Mouse (Mus musculus): ENCODE measurements at regions not wholly inside any gene's neighbourhood (a gene's known extent, or its start where the extent isn't known, plus 50 kb on each side); places are given as distances from the start of the nearest gene placed in this dataset.

DNA sequence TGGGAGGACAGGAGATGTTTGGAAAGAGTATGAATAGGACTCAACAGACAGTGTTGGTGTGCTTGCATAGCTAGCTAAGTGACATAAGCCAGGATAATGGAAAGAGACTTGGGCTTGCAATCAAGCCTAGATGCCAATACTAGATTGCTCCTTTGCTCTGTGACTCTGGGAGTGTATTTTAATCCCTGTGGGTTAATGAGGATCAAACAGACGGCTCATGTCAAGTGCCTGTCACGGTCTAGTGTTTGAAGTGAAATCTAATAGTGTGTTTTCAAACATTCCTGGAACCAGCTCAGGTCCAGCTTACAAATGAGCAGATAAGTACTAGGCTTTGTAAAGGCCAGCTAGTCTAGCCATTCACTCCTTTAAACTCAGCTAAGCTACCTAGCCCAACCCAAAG, 64.1 kb upstream of the Ranbp3l start:
- no peak for DNase-seq (ENCODE audit: inconsistent age in 2 of 2, low spot score in 1 of 2)

DNA sequence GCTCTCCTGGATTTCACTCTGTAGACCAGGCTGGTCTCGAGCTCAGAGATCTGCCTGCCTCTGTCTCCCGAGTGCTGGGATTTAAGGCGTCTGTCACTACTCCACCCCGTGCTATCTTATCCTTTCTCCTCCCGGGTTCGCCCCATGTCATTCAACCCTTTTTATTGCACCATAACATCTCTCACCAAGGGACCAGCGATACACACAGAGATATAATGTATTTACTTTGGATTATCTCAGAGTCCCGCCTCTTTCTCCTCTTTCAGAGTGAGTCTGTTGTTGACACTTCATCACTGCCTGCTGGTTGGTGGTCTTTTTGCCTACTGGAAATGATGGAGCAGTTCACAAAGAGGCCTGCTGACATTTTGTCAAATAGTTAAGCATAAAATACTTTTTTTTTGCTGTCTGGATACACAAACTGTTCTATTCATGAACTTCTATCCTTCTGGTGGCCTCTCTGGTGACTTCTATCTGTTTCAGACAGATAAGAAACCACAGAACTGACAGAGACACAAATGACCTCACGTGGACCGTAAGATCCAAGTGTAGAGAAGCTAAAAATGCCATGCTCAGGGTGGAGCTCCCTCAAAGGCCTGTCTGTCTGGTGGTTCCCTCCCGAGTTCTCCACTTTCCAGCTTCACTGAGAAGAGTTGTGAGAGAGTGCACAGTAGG, 70.1 kb upstream of the Ranbp3l start:
- no peak for DNase-seq (ENCODE audit: inconsistent age in 2 of 2, low spot score in 1 of 2)

DNA sequence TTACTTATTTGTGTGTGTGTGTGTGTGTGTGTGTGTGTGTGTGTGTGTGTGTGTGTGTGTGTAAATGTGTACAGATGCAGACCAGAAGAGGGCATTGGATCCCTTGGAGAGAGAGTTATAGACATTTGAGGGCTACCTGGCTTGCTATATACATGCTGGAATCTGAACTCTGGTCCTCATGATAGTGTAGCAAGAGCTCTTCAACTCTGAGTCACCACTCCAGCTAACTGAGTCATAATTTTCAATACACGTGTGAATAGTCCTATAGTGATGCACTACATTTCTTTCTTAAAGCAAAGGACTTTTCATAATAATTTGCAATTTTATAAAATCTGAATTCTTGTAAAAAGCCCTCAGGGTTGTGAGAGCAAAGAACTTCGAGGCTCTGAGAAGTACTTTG, 70.9 kb upstream of the Ranbp3l start:
- no peak for DNase-seq (ENCODE audit: inconsistent age in 2 of 2, low spot score in 1 of 2)

DNA sequence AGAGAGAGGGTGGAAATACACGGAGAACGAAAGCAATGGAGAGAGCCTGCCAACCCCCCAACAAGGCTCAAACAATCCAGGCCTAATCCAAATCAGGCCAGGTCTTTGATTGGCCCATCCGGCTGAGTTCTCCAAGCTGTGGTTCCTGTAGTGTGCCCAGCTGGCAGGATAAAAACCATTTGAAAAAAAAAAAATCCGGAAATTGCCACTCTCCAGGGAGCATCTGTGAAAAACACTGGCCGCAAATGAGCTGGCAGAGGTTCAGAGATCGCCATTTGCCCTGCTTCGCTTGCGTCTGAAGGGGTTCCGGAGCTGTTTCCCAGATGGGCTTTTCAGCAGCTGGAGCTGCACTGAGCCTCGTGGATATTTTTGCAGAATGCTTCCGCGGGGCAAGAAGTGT, 71.4 kb upstream of the Ranbp3l start:
- no peak for DNase-seq (ENCODE audit: inconsistent age in 2 of 2, low spot score in 1 of 2)

DNA sequence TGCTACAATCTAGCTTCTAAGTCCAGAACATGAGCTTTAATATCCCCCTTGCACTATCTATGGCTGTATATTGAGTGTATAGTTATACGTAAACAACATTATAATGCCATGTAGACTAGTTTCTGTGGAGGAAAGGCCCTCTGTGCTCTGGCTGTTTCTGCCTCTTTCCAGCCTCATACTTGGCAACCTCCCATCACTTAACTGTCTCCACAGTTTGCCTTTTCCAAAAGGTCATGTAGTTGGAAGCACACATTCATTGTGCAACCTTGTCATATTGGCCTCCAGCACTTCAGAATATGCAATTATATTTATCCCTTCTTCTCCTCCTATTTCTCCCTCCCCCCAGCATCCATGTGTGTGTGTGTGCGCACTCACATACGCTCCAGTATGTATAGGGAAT, 82.2 kb upstream of the Ranbp3l start:
- peak in 1 of 2 experiments; percentile 59 for DNase-seq (ENCODE audit: inconsistent age in 2 of 2, low spot score in 1 of 2)

DNA sequence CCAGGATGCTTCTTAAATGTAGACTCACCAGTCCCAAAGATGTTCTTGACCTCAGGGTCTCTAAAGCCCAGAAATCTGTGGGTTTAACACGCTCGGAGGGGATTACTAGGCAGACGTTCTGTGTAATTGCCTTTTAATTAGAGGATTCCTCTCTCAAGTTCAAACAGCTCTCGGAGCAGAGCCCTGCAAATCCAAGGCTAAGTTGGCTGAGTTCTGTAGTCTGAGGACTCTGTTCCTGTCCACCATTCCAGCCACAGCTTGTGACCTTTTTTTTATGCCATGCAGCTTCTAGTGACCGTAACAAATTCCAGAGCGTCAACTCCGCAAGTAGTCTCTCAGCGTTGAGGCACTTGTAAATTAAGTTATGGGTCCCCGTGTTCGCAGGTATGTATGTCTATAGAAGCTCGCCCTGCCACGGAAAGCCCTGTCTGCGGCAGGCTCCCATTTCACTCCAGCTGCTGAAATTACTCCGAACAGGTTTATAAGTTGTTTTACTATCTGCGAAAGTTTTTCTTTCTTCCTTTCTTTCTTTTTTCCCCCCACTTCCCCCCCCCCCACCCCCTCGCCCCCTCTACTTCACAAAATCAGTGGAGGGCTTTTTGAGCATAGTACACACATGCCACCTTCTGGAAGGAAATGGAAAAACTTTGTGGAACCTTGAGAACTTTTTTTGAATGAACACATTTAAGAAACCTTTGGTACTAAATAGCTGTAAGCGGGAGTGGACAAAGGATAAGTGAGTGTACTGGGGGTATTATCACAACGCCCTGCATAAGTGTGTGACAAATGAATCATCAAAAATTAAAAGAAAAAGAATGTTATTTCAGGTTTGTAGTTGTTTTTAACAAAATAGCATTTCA, 82.9 kb upstream of the Ranbp3l start:
- DNase-seq (ENCODE audit: inconsistent age in 2 of 2, low spot score in 1 of 2): peak in 1 of 2 experiments; percentile 51

DNA sequence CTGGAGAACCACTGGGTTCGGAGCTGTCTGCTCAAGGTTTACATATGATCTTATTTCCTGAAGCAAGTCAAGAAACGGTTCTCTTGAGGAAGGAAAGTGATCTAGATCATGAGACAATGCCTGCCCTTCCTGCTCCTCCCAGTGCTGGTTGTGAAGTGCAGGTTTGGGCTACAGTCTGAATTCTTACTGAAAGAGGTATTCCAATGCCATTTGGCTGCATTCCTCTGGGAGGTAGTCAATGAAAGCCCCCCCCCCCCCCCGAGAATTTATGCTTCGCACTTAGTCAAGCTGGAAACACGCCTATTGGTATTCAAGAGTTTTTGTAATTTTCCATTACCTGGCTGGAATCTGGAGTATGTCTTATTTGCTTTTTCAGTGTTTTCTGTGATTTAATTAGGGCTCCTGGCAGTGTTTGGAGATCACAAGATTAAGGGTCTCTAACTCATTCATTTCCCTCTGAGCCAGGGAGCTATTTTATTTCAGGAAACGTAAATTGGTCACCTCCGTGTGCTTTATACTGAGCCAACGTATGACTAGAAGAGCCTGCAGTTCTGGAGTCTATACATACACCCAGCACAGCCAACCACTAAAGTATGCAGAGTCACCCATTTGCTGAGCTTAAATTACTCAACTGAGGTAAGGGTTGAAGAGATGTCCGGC, 84.7 kb upstream of the Ranbp3l start:
- no peak for DNase-seq (ENCODE audit: inconsistent age in 2 of 2, low spot score in 1 of 2)

DNA sequence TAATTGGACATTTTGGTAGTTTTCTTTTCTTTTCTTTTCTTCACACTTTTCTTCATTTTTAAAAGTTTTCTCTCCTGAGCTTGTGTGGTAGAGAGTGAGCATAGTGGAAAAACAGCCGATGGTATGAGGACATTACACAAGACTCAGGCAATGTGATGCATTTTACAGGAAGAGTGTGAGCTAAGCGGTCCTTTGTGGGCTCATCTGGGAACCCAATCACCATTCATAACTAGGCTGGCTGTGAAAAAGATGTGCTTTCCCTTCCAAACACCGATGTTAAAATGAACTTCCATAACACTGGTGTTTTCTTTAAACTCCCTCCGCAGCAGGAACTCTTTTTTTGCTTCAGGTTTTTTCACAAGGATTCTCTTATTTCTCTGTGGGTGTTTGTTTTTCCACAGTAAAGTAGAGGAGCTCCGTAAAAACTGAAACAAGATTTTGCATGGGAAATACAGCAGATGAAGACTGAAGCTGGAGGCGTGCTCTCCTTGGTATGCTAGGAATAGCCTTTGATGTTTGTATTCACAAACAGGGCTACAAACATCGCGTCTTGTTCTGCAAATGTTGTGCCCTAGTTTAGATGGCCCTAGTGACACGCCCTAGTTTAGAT, 92.8 kb upstream of the Ranbp3l start:
- no peak for DNase-seq (ENCODE audit: inconsistent age in 2 of 2, low spot score in 1 of 2)

DNA sequence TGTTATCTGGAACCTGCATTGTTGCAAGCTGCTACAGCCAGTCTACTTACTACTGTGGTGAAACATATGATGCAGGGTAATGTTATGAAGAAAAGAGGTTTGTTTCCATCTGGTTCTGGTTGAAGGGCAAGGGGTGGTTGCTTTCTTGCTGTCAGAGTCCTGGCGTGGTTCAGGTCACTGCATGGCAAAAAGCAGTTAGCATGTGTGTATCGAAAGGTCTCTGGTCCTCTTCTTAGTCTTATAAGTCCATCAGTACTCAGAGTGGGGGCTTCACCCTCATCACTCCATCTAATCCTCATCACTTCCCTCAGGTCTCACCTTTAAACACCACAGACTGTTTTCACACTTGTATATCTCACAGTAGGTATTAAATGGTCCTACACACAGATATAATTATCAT, 99.7 kb upstream of the Ranbp3l start:
- DNase-seq (ENCODE audit: inconsistent age in 2 of 2, low spot score in 1 of 2): no peak

DNA sequence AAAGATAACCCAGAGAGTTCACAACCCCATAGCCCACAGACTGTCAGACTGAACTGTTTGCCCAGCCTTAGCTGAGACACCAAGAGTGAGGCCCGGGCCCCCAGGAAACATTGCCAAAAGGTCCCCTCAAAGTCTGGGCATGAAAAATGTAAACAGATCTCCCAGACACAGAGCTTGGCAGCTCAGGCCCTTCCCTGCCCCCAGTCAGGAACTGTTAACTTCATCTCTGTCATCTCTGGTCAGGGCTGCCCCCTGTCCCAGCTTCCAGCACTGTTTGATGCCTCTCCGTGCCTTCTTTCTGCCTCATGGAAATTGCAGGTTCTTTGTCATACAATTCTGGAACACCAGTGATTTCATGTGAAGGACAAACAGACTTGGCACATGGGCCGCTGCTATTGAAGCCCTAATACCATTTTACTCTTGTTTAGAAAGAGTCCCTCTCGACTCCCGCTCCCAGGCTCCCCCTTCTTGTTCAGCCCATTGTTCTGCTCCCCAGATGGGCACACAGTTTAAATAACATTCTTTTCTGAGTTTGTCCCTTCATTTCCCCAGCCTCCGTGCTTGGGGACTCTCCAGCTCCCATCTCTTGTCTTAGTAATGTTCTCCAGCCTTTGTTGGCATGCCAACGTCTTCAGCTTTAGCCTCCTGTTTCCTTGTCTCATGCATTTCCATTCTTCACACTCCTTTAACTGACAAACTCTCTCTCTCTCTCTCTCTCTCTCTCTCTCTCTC, 100.4 kb upstream of the Ranbp3l start:
- no peak for DNase-seq (ENCODE audit: inconsistent age in 2 of 2, low spot score in 1 of 2)

DNA sequence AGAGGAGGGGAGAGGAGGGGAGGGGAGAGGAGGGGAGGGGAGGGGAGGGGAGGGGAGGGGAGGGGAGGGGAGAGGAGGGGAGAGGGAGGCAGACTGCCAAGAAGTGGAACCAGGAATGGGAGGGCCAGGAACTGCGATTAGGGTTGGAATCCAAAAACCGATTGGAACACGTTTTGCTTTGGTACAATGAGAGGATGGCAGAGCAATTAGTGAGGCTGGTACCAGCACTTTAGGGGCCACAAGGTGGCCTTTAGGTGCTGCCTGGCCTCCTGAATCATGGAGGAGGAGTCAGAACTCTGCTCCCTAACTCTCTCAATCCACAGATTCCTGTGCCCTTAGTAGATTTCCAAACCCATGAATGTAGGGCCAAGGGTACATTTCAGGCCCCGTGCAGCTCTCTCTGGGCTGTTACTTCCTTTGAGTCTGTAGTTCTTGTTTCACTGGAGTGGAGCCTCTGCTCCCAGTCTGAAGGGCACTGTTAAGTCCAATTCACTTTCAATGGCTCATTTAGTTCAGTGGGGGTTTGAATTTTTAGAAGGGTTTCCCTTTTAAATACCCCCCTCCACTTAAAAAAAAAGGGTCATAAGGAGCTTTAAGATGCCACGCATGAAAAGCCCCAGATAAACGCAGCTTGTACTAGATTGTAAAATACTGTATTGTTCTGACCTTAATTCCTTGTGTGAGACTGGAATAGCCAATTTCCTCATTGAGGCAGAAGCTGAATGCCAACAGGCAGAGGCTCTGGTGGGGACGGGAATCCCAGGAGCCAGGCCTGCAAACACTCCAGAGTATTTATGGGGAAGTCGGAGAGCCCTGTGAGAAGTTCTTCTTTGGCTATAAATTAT, 102.4 kb upstream of the Ranbp3l start:
- no peak for DNase-seq (ENCODE audit: inconsistent age in 2 of 2, low spot score in 1 of 2)

DNA sequence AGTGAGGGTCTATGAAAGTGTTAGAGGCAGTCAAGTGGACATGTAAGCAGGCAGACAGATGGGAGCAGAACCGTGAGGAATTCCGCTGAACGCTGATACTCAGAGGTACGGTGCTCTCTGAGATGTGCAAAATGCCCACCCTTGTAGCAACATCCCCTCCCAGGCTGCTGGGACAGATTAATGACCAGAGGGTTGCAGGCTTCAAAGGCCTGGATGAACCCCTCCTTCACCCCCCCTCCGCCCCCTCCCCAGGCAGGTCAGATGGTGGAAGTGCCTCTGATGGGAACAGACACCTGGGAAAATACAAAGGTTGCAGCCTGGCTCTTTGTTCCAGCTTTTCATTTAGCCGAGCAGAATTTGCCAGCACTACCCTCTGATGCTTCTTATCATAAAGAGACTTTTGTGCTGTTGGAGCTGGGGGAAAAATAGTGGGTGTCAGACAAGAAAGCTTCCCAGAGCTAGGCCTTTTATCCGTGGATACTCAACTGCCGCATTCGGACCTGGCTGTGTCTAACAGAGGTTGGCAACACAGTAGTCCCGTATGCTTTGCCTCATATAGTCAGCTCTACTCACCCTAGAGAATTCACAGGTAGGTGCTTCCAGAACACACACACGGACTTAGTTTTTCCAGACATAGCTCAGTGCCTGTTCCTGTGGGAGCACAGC, 111.2 kb upstream of the Ranbp3l start:
- DNase-seq (ENCODE audit: inconsistent age in 2 of 2, low spot score in 1 of 2): no peak

DNA sequence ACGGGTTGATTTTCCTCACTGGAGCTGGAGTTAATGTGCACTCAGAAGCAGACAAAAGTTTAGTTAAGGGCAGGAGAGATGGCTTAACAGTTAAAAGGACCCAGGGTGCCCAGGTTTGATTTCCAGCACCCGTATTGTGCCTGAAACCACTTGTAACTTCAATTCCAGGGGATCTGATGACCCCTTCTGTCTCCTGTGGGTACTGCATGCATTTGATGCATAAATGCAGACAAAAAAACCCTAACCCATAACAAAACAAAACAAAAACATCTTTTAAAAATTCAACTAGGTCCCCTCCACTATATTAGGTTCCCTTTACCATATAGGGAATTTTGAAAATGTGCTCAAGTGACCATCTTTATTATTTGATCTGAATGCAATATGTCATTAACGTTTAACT, 112.2 kb upstream of the Ranbp3l start:
- DNase-seq (ENCODE audit: inconsistent age in 2 of 2, low spot score in 1 of 2): no peak

DNA sequence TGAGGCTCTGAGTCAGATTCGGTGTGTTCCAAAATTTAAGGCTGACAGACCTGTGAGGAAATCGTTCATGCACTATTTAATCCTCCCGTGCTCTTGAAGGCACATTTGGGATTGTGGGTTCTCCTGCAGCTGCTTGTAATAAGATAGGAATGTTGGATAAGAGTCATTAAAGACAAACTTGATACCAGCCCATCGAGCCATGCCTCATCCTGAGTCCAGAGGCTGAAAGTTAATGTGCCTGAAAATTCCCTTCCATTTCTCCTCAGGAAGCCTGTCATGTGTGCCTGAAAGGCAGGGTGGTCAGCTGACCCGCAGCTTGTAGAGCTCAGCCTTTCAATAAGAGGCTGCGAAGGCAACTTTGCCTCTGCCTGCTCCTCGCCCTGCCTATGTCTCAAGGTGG, 113.4 kb upstream of the Ranbp3l start:
- DNase-seq (ENCODE audit: inconsistent age in 2 of 2, low spot score in 1 of 2): no peak

DNA sequence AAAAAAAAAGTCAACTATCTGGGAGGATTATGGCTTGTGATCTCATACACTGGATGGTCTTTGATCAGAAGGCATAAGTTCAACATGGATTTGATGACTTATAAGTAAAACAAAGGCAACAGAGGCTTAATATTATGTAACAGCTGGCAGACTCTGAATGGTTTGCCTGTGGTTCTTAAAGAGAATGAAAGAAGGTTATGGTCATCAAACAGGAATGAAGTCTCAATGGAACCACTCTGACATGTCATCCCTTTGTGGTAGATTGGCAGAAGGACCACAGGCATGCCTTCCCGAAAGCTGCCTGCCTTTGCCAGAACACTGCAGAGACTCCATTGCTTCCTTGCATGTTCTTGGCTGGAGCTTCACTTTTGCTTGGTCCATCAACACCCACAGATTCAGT, 116.8 kb upstream of the Ranbp3l start:
- DNase-seq (ENCODE audit: inconsistent age in 2 of 2, low spot score in 1 of 2): no peak

DNA sequence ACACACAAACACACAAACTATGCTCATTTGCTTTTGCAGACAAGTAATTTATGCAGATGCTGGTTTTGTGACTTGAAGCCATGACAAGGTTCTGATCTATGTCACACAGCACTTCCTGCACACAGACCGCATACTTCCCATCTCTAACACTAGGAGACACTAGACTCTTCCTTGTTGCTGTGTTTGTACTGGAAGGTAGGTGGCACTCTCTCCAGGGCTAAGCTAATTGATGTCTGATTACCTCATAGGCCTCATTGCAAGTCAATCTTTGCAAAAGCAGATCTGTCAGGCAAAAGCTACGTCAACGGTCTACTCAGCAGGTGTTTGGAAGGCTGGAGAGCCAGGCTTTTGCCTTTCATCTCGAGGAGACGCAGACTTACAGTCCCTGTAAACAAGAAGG, 118.3 kb upstream of the Ranbp3l start:
- DNase-seq (ENCODE audit: inconsistent age in 2 of 2, low spot score in 1 of 2): peak in 1 of 2 experiments; percentile 51

DNA sequence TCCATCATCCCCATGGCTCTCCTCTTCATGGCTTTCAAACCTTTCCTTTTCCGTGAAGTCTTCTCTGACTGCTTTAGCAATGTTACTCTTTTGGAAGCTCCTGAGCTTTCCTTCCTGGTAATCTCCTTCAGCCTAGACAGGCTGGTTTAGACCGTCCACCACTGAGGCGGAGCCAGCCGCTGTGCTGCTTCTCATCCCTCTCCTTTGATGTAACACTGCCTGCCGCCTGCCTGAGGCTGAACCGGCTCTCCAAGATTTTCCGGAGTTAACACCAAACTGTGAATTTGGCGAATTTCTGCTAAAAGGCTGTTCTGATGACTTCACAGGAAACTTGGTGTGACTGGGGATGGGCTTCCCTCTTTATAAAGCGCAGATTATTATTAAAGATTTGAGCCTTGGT, 125.6 kb upstream of the Ranbp3l start:
- no peak for DNase-seq (ENCODE audit: inconsistent age in 2 of 2, low spot score in 1 of 2)

DNA sequence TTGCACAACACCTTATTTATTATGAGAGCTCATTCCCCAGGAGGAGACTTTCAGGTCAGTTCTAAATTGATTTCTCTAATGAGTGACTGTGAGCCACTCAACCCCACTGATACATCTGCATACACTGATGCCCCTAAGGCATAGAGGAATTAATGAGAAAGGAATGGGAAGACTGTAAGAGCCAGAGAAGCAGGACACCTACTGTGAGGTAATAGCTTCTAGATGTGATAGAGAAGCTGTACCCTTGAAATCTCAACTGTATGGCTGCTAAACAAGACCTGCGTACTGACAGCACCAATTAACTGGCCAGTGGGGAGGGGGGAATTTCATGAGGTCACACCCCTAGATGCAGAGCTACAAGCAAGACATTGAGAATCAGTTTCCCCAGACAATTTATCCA, 128.3 kb upstream of the Ranbp3l start:
- no peak for DNase-seq (ENCODE audit: inconsistent age in 2 of 2, low spot score in 1 of 2)

DNA sequence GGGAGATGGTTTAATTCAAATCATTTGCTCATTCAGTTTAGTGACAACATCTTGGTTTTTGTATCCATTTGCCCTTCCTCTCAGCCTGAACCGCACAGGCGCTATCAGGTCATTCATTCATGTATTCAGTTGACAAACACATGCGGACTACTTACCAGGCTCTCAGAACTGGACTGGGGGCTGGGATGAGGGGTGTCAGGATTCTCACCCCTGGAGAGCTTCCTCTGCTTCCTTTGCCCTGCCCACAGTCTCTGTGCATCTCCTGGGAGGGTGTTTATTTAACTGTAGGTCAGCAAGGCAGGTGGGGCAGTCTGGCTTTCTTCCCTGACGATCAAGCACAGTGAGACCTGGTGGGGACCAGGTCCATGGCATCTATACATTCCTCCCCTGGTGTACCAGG, 123.6 kb upstream of the Slc1a3 start:
- no peak for DNase-seq (ENCODE audit: inconsistent age in 2 of 2, low spot score in 1 of 2)

DNA sequence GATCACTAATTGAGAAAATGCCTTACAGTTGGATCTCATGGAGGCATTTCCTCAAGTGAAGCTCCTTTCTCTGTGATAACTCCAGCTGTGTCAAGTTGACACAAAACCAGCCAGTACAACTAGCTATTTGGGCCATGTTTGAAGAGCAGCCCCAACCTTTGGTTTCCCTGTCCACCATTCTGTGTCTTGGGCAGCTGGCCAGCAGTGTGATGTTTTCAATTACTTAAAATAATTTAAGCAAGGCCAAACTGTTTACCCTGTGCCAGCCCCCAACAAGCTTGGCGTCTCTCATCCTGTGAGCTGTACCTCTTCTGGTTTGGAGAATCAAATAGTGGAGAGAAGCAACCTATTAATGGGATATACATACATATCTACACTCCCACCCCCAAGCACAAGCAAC, 122.4 kb upstream of the Slc1a3 start:
- peak in 1 of 2 experiments; percentile 29 for DNase-seq (ENCODE audit: inconsistent age in 2 of 2, low spot score in 1 of 2)
